In genomic region chr7:101422646-101423045, GRCm38 (mm10) we compare ENCODE assay signal across 19 mouse cellular contexts. TPM values are rescaled to one million over a fixed set of nuclear protein-coding genes. Genes with fewer than 3 reads are reported as not detected.
DNase-seq lines count a peak whose midpoint lies in the region; ATAC-seq and TF ChIP-seq lines count a peak whose summit lies in the region.
"Had no signal": no experiment of that assay in that cellular context is flagged by ENCODE, and none has a peak within 500 bp of the region (broad histone marks: within the 10 kb centered on the region; RNA-seq: fewer than 3 reads in every experiment).

No protein-coding gene starts in this region.

- peaks cover 7% of the 10 kb centered on the region; the same call in 1 of the 2 replicates for H3K27me3 ChIP-seq in midbrain, embryonic 15.5 days (replicated peaks)
- peaks cover 6% of the 10 kb centered on the region for H3K27me3 ChIP-seq in midbrain, embryonic 11.5 days (ENCODE audit: control insufficient read depth, insufficient read depth, low read length)
- 0 out of 2 replicates have a peak, but pooled peaks cover 3% of the 10 kb centered on the region for H3K27me3 ChIP-seq in forebrain, embryonic 14.5 days (replicated peaks; ENCODE audit: control insufficient read depth, insufficient read depth, low read length)
- no peaks in the 10 kb centered on the region for H3K27me3 ChIP-seq in hindbrain, postnatal 0 days (ENCODE audit: insufficient read depth, low read length)

- H3K4me3 ChIP-seq in midbrain, embryonic 15.5 days, result peak overlapping the region; percentile 36; the same call in 1 of the 2 replicates
- no peak overlapping the region for H3K4me3 ChIP-seq in midbrain, embryonic 11.5 days (ENCODE audit: low read depth, low read length)
- no peak overlapping the region for H3K4me3 ChIP-seq in forebrain, embryonic 14.5 days (ENCODE audit: low read depth, low read length)
- H3K4me3 ChIP-seq in hindbrain, postnatal 0 days (ENCODE audit: low read length), result peak overlapping the region; percentile 29; the same call in 1 of the 2 replicates
- H3K4me3 ChIP-seq in olfactory bulb, adult 2 months (ENCODE audit: insufficient read depth, low read depth, low read length), result peak overlapping the region; percentile 46
- H3K4me3 ChIP-seq: embryonic facial prominence, embryonic 12.5 days; heart, embryonic 10.5 days; myocyte had no signal

- ATAC-seq in midbrain, embryonic 15.5 days (replicated peaks), result no peak
- no peak for ATAC-seq in midbrain, embryonic 11.5 days (ENCODE audit: low FRiP score)
- no peak for ATAC-seq in forebrain, embryonic 14.5 days
- no peak for ATAC-seq in hindbrain, postnatal 0 days

- 79% methylated on average over 8 of the region's 8 CpGs for WGBS in midbrain, embryonic 15.5 days
- 84% methylated on average over 8 of the region's 8 CpGs for WGBS in midbrain, embryonic 11.5 days
- WGBS in forebrain, embryonic 14.5 days, result 75% methylated on average over 8 of the region's 8 CpGs
- WGBS in hindbrain, postnatal 0 days, result 69% methylated on average over 8 of the region's 8 CpGs
- WGBS in olfactory bulb, adult 2 months, result 64% methylated on average over 8 of the region's 8 CpGs

- no peak overlapping the region for H3K27ac ChIP-seq in midbrain, embryonic 15.5 days
- H3K27ac ChIP-seq in midbrain, embryonic 11.5 days (ENCODE audit: low read depth, low read length), result no peak overlapping the region
- H3K27ac ChIP-seq in forebrain, embryonic 14.5 days (ENCODE audit: low read depth, low read length), result no peak overlapping the region
- H3K27ac ChIP-seq in hindbrain, postnatal 0 days, result no peak overlapping the region
- no peak overlapping the region for H3K27ac ChIP-seq in olfactory bulb, adult 2 months (ENCODE audit: insufficient read depth, low read depth, low read length)
- H3K27ac ChIP-seq: embryonic facial prominence, embryonic 12.5 days; heart, embryonic 10.5 days; macrophage had no signal

- peak overlapping the region; percentile 53 for H3K4me2 ChIP-seq in midbrain, embryonic 15.5 days
- no peak overlapping the region for H3K4me2 ChIP-seq in midbrain, embryonic 11.5 days
- H3K4me2 ChIP-seq in forebrain, embryonic 14.5 days (ENCODE audit: low read length), result peak overlapping the region; percentile 46
- peak overlapping the region; percentile 53 for H3K4me2 ChIP-seq in hindbrain, postnatal 0 days (ENCODE audit: low read depth, low read length)
- H3K4me2 ChIP-seq: embryonic facial prominence, embryonic 12.5 days; liver, embryonic 11.5 days; lung, embryonic 14.5 days had no signal

- no peaks in the 10 kb centered on the region for H3K36me3 ChIP-seq in midbrain, embryonic 15.5 days (replicated peaks)
- no peaks in the 10 kb centered on the region for H3K36me3 ChIP-seq in midbrain, embryonic 11.5 days (ENCODE audit: control insufficient read depth, insufficient read depth, low read length)
- H3K36me3 ChIP-seq in forebrain, embryonic 14.5 days (ENCODE audit: control insufficient read depth, insufficient read depth, low read length), result no peaks in the 10 kb centered on the region
- H3K36me3 ChIP-seq in hindbrain, postnatal 0 days (ENCODE audit: insufficient read depth, low read length), result no peaks in the 10 kb centered on the region
- H3K36me3 ChIP-seq: embryonic facial prominence, embryonic 12.5 days; heart, embryonic 10.5 days had no signal

- no peaks in the 10 kb centered on the region for H3K9me3 ChIP-seq in midbrain, embryonic 15.5 days
- H3K9me3 ChIP-seq in midbrain, embryonic 11.5 days (ENCODE audit: control insufficient read depth, low read length), result no peaks in the 10 kb centered on the region
- H3K9me3 ChIP-seq in forebrain, embryonic 14.5 days (replicated peaks; ENCODE audit: control insufficient read depth, low read length), result no peaks in the 10 kb centered on the region
- H3K9me3 ChIP-seq in hindbrain, postnatal 0 days (ENCODE audit: low read length), result no peaks in the 10 kb centered on the region
- H3K9me3 ChIP-seq: embryonic facial prominence, embryonic 12.5 days; heart, embryonic 10.5 days had no signal

- TF ChIP-seq CTCF in hindbrain, postnatal 0 days (IDR thresholded peaks at IDR 0.05; ENCODE audit: low read depth), result no peak
- no peak for TF ChIP-seq CTCF in olfactory bulb, adult 2 months (IDR thresholded peaks at IDR 0.05; ENCODE audit: insufficient read depth, low read depth, low read length)

- no peak for DNase-seq in midbrain, embryonic 11.5 days (ENCODE audit: low spot score, missing footprints)
- DNase-seq in forebrain, embryonic 14.5 days (ENCODE audit: low spot score), result no peak
- DNase-seq in hindbrain, postnatal 0 days (ENCODE audit: low spot score), result no peak
- DNase-seq in cerebellum, adult 11-12 months, result no peak
- DNase-seq in heart, postnatal 4 days, result no peak
- DNase-seq: adrenal gland, postnatal 25 days; gastrocnemius, postnatal 10 days; kidney, adult 11 months had no signal

- no peak for TF ChIP-seq POLR2A in olfactory bulb, adult 2 months (IDR thresholded peaks at IDR 0.05; ENCODE audit: insufficient read depth, low read depth, low read length)

- H3K4me1 ChIP-seq in midbrain, embryonic 15.5 days, result peaks cover 52% of the 10 kb centered on the region
- H3K4me1 ChIP-seq in midbrain, embryonic 11.5 days (ENCODE audit: control insufficient read depth, insufficient read depth, low read length), result peaks cover 10% of the 10 kb centered on the region; the same call in 1 of the 2 replicates
- peaks cover 9% of the 10 kb centered on the region; the same call in 1 of the 2 replicates for H3K4me1 ChIP-seq in forebrain, embryonic 14.5 days (ENCODE audit: control insufficient read depth, insufficient read depth, low read length)
- peaks cover 16% of the 10 kb centered on the region for H3K4me1 ChIP-seq in hindbrain, postnatal 0 days (ENCODE audit: insufficient read depth, low read length)
- peaks cover 64% of the 10 kb centered on the region for H3K4me1 ChIP-seq in olfactory bulb, adult 2 months (ENCODE audit: control insufficient read depth, insufficient read depth, low read length)
- H3K4me1 ChIP-seq: embryonic facial prominence, embryonic 12.5 days had no signal

- H3K9ac ChIP-seq in midbrain, embryonic 15.5 days, result no peak overlapping the region; the same call in 1 of the 2 replicates
- H3K9ac ChIP-seq in midbrain, embryonic 11.5 days (ENCODE audit: low read length), result no peak overlapping the region
- H3K9ac ChIP-seq in forebrain, embryonic 14.5 days (ENCODE audit: low read length), result no peak overlapping the region
- H3K9ac ChIP-seq in hindbrain, postnatal 0 days (replicated peaks; ENCODE audit: low read length), result no peak overlapping the region
- H3K9ac ChIP-seq: embryonic facial prominence, embryonic 12.5 days; lung, embryonic 14.5 days had no signal

RNA-seq across cellular contexts. Expression of gene Pde2a, which starts 1.2 kb away (rescaled TPM):
- 31.4 and 32.2 TPM in 2 replicates for polyA plus RNA-seq in midbrain, embryonic 15.5 days (2015; fragmentation: Nextera tagmentation; extraction: Ambion mirVana)
- 11.1 and 13.0 TPM in 2 replicates for polyA plus RNA-seq in midbrain, embryonic 11.5 days (2014; fragmentation: Nextera tagmentation; extraction: Ambion mirVana)
- polyA plus RNA-seq in forebrain, embryonic 14.5 days (2014; fragmentation: Nextera tagmentation; extraction: Ambion mirVana), result 27.0 and 34.7 TPM in 2 replicates
- total RNA-seq in hindbrain, postnatal 0 days (2014; rRNA removed), result 54.4 and 55.8 TPM in 2 replicates
- polyA plus RNA-seq in hindbrain, postnatal 0 days (2015; fragmentation: Nextera tagmentation; extraction: Ambion mirVana), result 26.7 and 27.1 TPM in 2 replicates
- not detected in 2 replicates for polyA plus RNA-seq in olfactory bulb, adult 2 months (2012; ENCODE audit: insufficient read depth, insufficient read length, low replicate concordance, missing spikeins)
- total RNA-seq in heart, postnatal 4 days (2021), result 10 to 100 TPM; 42.4 to 42.8 TPM

RNA-seq across cellular contexts. Expression of gene Gm45837, which starts 12.0 kb away (rescaled TPM):
- polyA plus RNA-seq in midbrain, embryonic 15.5 days (2015; fragmentation: Nextera tagmentation; extraction: Ambion mirVana), result not detected in 2 replicates
- polyA plus RNA-seq in midbrain, embryonic 11.5 days (2014; fragmentation: Nextera tagmentation; extraction: Ambion mirVana), result not detected in 2 replicates
- polyA plus RNA-seq in forebrain, embryonic 14.5 days (2014; fragmentation: Nextera tagmentation; extraction: Ambion mirVana), result not detected in 2 replicates
- total RNA-seq in hindbrain, postnatal 0 days (2014; rRNA removed), result not detected in 2 replicates
- polyA plus RNA-seq in hindbrain, postnatal 0 days (2015; fragmentation: Nextera tagmentation; extraction: Ambion mirVana), result not detected in 2 replicates
- polyA plus RNA-seq in olfactory bulb, adult 2 months (2012; ENCODE audit: insufficient read depth, insufficient read length, low replicate concordance, missing spikeins), result not detected in 2 replicates
- 1 to 10 TPM in 1 of 2 experiments, not detected in 1; 7.4 TPM for total RNA-seq in heart, postnatal 4 days (2021)
- total RNA-seq: heart, postnatal 14 days; layer of hippocampus, postnatal 14 days; left cerebral cortex, postnatal 25 days had no signal
- polyA plus RNA-seq: embryonic facial prominence, embryonic 12.5 days; heart, embryonic 10.5 days; liver, embryonic 11.5 days; lung, embryonic 14.5 days; macrophage had no signal

Comparison
In these comparisons a context has a peak if more than half of its experiments do, and no peak if none do; other contexts are left out.
1. H3K4me3 ChIP-seq: peak in midbrain, embryonic 15.5 days (single experiment), hindbrain, postnatal 0 days (single experiment) and olfactory bulb, adult 2 months (single experiment); none in midbrain, embryonic 11.5 days (single experiment) and forebrain, embryonic 14.5 days (single experiment).